ENCODE assay signal across 35 mouse cellular contexts in genomic region chr16:54080518-54080917, GRCm38 (mm10).
"Had no signal": no experiment of that assay in that cellular context is flagged by ENCODE, and none has a peak within 500 bp of the region (broad histone marks: within the 10 kb centered on the region; RNA-seq: fewer than 3 reads in every experiment).

No protein-coding gene starts in this region.

- H3K9me3 ChIP-seq: heart, embryonic 10.5 days; heart, embryonic 12.5 days; heart, embryonic 13.5 days; heart, embryonic 15.5 days; hindbrain, embryonic 10.5 days; hindbrain, embryonic 12.5 days; hindbrain, embryonic 13.5 days; hindbrain, embryonic 15.5 days; intestine, embryonic 15.5 days; kidney, embryonic 15.5 days had no signal

- H3K9ac ChIP-seq: heart, embryonic 12.5 days; heart, embryonic 13.5 days; heart, embryonic 15.5 days; hindbrain, embryonic 12.5 days; hindbrain, embryonic 13.5 days; hindbrain, embryonic 14.5 days; hindbrain, embryonic 15.5 days; intestine, embryonic 15.5 days; kidney, embryonic 15.5 days had no signal

- H3K36me3 ChIP-seq: heart, embryonic 10.5 days; heart, embryonic 12.5 days; heart, embryonic 13.5 days; heart, embryonic 15.5 days; hindbrain, embryonic 10.5 days; hindbrain, embryonic 12.5 days; hindbrain, embryonic 13.5 days; hindbrain, embryonic 15.5 days; intestine, embryonic 15.5 days; kidney, embryonic 15.5 days had no signal

- H3K4me1 ChIP-seq: heart, embryonic 10.5 days; heart, embryonic 12.5 days; heart, embryonic 13.5 days; heart, embryonic 15.5 days; hindbrain, embryonic 10.5 days; hindbrain, embryonic 12.5 days; hindbrain, embryonic 13.5 days; hindbrain, embryonic 15.5 days; intestine, embryonic 15.5 days; kidney, embryonic 15.5 days had no signal

- H3K27me3 ChIP-seq: heart, embryonic 12.5 days; heart, embryonic 13.5 days; heart, embryonic 15.5 days; hindbrain, embryonic 12.5 days; hindbrain, embryonic 13.5 days; hindbrain, embryonic 15.5 days; intestine, embryonic 15.5 days; kidney, embryonic 15.5 days had no signal

- H3K4me3 ChIP-seq: heart, embryonic 10.5 days; heart, embryonic 12.5 days; heart, embryonic 13.5 days; heart, embryonic 15.5 days; hindbrain, embryonic 10.5 days; hindbrain, embryonic 12.5 days; hindbrain, embryonic 13.5 days; hindbrain, embryonic 15.5 days; intestine, embryonic 15.5 days; kidney, embryonic 15.5 days; layer of hippocampus, adult 2 months had no signal

- DNase-seq: heart, postnatal 10 days; heart, postnatal 14 days; heart, postnatal 36 days; heart, postnatal 4 days; kidney, adult 11 months; kidney, adult 18-20 months; kidney, adult 2 months; kidney, adult 8-10 months; kidney, adult 9 months; kidney, postnatal 10 days; kidney, postnatal 14 days; kidney, postnatal 25 days; kidney, postnatal 36 days; kidney, postnatal 4 days; layer of hippocampus, adult 9-11 months; layer of hippocampus, postnatal 36 days had no signal

- ATAC-seq: hindbrain, embryonic 16.5 days; hindbrain, postnatal 0 days; inflammation-experienced regulatory T-cells, adult 6 months; intestine, embryonic 15.5 days; intestine, embryonic 16.5 days; intestine, postnatal 0 days had no signal

- H3K27ac ChIP-seq: heart, embryonic 10.5 days; heart, embryonic 13.5 days; heart, embryonic 15.5 days; hindbrain, embryonic 10.5 days; hindbrain, embryonic 12.5 days; hindbrain, embryonic 13.5 days; hindbrain, embryonic 14.5 days; hindbrain, embryonic 15.5 days; hindbrain, postnatal 0 days; intestine, embryonic 15.5 days; kidney, embryonic 15.5 days; kidney, postnatal 0 days; layer of hippocampus, adult 2 months had no signal

- H3K4me2 ChIP-seq: heart, embryonic 11.5 days; heart, embryonic 12.5 days; heart, embryonic 13.5 days; heart, embryonic 15.5 days; hindbrain, embryonic 12.5 days; hindbrain, embryonic 13.5 days; hindbrain, embryonic 14.5 days; hindbrain, embryonic 15.5 days; intestine, embryonic 15.5 days; kidney, embryonic 15.5 days had no signal
